Mouse (Mus musculus) hindbrain, postnatal 0 days (tissue): ENCODE measurements around the gene Pla2g2f. TPM values are rescaled to one million over a fixed set of nuclear protein-coding genes. Genes with fewer than 3 reads are reported as not detected.
A peak's percentile ranks its signal among the peaks of the same experiment; 100 is the strongest.

Experiments used
- ATAC-seq: fragments of 200-750 bp; cut with Nextera tagmentation; 2 replicates; pipeline ENCODE4 v1.8.0; 2017; ENCODE audit warnings: mild to moderate bottlenecking, moderate TSS enrichment, moderate library complexity
- DNase-seq: peaks from one replicate; pipeline ENCODE4 v3.0.0-alpha.2; 2015; ENCODE audit warnings: low spot score
- H3K27ac ChIP-seq: fragments of 300-500 bp; sonication (generic); 2 replicates; pipeline ENCODE4 v1.5.1; 2014; ENCODE audit warnings: mild to moderate bottlenecking
- H3K27me3 ChIP-seq: fragments of 300-500 bp; sonication (generic); 2 replicates; pipeline ENCODE4 v1.6.1; 2014; ENCODE audit warnings: low read length, mixed read lengths; ENCODE audit not compliant: insufficient read depth
- H3K36me3 ChIP-seq: fragments of 300-500 bp; sonication (generic); 2 replicates; pipeline ENCODE4 v1.6.1; 2014; ENCODE audit warnings: low read length, mixed read lengths; ENCODE audit not compliant: insufficient read depth
- H3K4me1 ChIP-seq: fragments of 300-500 bp; sonication (generic); 2 replicates; pipeline ENCODE4 v1.6.1; 2014; ENCODE audit warnings: antibody characterized with exemption, low read length, mixed read lengths; ENCODE audit not compliant: insufficient read depth
- H3K4me2 ChIP-seq: fragments of 300-500 bp; sonication (generic); 2 replicates; pipeline ENCODE4 v1.6.1; 2014; ENCODE audit warnings: low read depth, mild to moderate bottlenecking, low read length, moderate library complexity, mixed read lengths
- H3K4me3 ChIP-seq: fragments of 300-500 bp; sonication (generic); 2 replicates; pipeline ENCODE4 v1.5.1; 2014; ENCODE audit warnings: low read length
- H3K9ac ChIP-seq: fragments of 300-500 bp; sonication (generic); replicated peaks from 2 replicates; pipeline ENCODE4 v1.6.1; 2014; ENCODE audit warnings: mild to moderate bottlenecking, low read length, moderate library complexity, mixed read lengths
- H3K9me3 ChIP-seq: fragments of 300-500 bp; sonication (generic); 2 replicates; pipeline ENCODE4 v1.6.1; 2016; ENCODE audit warnings: low read length, mixed read lengths
- CTCF ChIP-seq: IDR thresholded peaks from 2 replicates; pipeline ENCODE4 v1.5.1; 2016; ENCODE audit warnings: antibody characterized with exemption, control low read depth, low read depth
- WGBS: fragments of 180-500 bp; shearing (Covaris S2); extraction: QIAGEN DNeasy Blood & Tissue Kit; methylation state at CpG from one replicate; pipeline ENCODE4 v1.1.7; 2014; 5-methylcytosine and 5-hydroxymethylcytosine counted together
- polyA plus RNA-seq: library from polyadenylated mRNA; unstranded; fragments of >200 nt; fragmentation: Nextera tagmentation; extraction: Ambion mirVana; gene quantifications from 2 replicates; pipeline ENCODE4 v1.2.1, GENCODE M21; 2015
- total RNA-seq: library from RNA; depleted of rRNA; stranded (reverse); fragments of >200 nt; gene quantifications from 2 replicates; pipeline ENCODE4 v1.2.3, GENCODE M21; 2014

Pla2g2f gene
- total and polyA plus RNA-seq, 2 experiments from 2014 or later = 0.11 TPM; not detected in 1

DNA sequence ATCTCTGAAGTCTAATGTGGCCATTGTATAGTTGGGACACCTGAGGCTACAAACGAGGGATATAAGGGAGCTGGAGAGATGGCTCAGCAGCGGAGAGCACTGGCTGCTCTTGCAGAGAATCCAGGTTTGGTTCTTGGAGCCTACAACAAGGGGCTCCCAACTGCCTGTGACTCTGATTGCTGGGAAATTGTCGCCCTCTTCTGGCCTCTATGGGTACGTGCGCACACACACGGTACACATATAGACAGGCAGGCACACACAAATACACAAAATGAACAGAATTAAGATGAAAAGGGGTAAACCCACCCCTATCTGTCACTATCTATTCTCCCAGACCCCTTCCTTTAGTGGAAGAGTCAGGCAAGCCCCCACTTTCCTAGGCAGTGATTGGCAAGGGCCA is 4.8 kb downstream of the Pla2g2f start:
- TF ChIP-seq CTCF = peak; percentile 29
- H3K4me2 ChIP-seq = no peak overlapping the region
- H3K36me3 ChIP-seq = no peaks in the 10 kb centered on the region
- no peak overlapping the region for H3K4me3 ChIP-seq
- ATAC-seq (no peak), DNase-seq (no peak)
- no peaks in the 10 kb centered on the region; the same call in 1 of the 2 replicates for H3K4me1 ChIP-seq
- 95% methylated on average over 6 of the region's 6 CpGs for WGBS
- no peak overlapping the region for H3K9ac ChIP-seq
- no peak overlapping the region for H3K27ac ChIP-seq
- no peaks in the 10 kb centered on the region for H3K27me3 ChIP-seq
- H3K9me3 ChIP-seq = no peaks in the 10 kb centered on the region

DNA sequence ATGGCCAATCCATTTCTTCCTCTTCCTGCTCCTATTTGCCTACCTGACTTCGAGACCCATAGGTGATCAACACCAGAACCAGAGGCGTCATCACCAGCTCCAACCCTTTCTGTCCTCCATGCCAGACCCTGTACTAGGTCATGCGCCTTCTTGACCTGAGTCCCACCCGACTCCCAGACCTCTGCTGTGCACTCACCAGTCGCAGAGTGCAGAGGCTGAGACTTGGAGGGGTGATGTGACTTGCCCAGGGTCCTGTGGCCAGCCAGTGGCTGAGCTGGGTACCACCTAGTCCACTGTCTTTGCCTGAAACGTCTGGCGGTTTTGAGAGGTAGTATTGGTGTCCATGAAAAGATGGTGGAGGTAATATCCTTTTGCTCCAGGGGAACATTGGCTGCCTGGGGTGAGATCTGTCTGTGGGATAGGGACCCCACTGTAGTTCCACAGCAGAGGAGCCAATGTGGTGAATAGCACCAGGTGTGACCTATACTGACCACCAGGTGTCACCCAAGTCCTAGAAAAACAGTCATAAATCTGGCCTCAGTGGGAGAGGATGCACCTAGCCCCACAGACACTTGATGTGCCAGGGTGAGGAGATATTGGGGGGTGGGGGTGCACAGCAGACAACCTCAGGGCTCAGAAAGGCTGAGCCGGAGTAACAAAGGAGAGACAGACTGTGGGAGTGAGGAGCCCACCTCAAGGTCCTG is 8.9 kb downstream of the Pla2g2f start:
- H3K9ac ChIP-seq = no peak overlapping the region
- H3K27ac ChIP-seq = no peak overlapping the region
- no peaks in the 10 kb centered on the region for H3K27me3 ChIP-seq
- no peaks in the 10 kb centered on the region for H3K36me3 ChIP-seq
- H3K4me2 ChIP-seq = no peak overlapping the region
- TF ChIP-seq CTCF = peak; percentile 91
- ATAC-seq (peak; percentile 65), DNase-seq (peak; percentile 83)
- H3K4me1 ChIP-seq = no peaks in the 10 kb centered on the region; the same call in 1 of the 2 replicates
- 54% methylated on average over 8 of the region's 8 CpGs for WGBS
- no peaks in the 10 kb centered on the region for H3K9me3 ChIP-seq
- H3K4me3 ChIP-seq = no peak overlapping the region

DNA sequence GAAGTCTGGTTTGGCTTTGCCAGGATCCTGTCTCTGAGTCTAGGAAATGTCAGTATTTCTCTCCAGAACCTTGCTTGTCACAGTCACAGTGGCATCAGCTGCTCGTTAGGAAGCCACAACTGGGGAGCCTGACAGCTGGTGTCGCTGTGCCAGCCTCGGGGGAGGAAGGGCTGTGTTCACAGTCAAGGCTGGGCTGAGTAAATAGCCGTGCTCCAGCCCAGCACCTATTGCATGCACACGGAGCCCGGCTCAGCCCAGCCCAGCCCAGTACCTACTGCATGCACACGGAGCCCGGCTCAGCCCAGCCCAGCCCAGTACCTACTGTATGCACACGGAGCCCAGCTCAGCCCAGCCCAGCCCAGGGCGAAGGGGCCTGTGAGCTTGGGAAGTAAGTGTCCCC is 9.6 kb downstream of the Pla2g2f start:
- DNase-seq (peak; percentile 44), ATAC-seq (peak; percentile 52)
- Histone ChIP-seq H3K9ac (no peak overlapping the region), H3K9me3 (no peaks in the 10 kb centered on the region), H3K4me3 (no peak overlapping the region), H3K36me3 (no peaks in the 10 kb centered on the region), H3K27me3 (no peaks in the 10 kb centered on the region), H3K27ac (no peak overlapping the region), H3K4me1 (no peaks in the 10 kb centered on the region; the same call in 1 of the 2 replicates), H3K4me2 (no peak overlapping the region)
- WGBS = 46% methylated on average over 10 of the region's 10 CpGs
- no peak for TF ChIP-seq CTCF

DNA sequence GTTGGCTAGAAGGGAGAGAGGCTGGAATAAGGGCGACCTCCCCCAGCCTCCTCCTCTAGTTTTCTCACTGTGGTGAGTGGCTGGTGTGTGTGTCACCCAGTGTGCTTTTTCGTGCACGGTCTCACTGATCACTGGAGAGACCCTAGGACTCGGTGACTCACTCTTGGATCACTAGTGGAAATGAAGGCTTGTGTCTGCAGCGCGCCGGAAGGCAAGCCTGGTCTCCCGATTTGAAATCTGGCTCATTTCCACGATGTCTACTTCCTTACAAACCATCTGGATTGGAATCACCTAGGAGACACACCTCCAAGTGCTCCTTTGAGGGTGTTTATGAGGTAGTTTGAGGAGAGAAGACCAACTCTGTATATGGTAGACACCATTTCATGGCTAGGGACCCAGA is 10.6 kb downstream of the Pla2g2f start:
- Histone ChIP-seq H3K4me3 (no peak overlapping the region), H3K4me2 (no peak overlapping the region), H3K4me1 (no peaks in the 10 kb centered on the region; the same call in 1 of the 2 replicates), H3K9me3 (no peaks in the 10 kb centered on the region), H3K27ac (no peak overlapping the region), H3K36me3 (no peaks in the 10 kb centered on the region), H3K9ac (no peak overlapping the region), H3K27me3 (no peaks in the 10 kb centered on the region)
- no peak for TF ChIP-seq CTCF
- no peak for DNase-seq
- WGBS = 90% methylated on average over 9 of the region's 9 CpGs
- no peak for ATAC-seq

DNA sequence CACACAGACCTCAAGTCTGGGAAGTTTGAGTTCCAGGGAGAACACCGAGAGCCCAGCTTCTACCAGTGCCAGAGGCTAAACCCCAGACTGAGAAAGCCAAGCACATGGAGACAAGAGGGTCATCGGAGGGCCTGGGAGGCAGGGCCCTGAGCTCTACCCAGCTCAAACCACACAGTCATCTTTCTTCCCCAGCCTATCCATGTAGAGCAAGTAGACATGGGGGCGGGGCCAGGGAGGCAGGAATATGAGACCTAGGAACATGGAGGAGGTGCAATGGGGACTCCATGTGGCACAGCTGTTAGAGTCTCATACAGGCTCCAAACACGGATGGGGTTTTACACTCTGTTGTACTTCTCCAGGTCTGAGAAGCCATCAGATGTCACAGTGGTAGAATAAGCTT is 11.5 kb downstream of the Pla2g2f start:
- Histone ChIP-seq H3K27me3 (no peaks in the 10 kb centered on the region), H3K9ac (no peak overlapping the region), H3K4me1 (no peaks in the 10 kb centered on the region; the same call in 1 of the 2 replicates), H3K36me3 (no peaks in the 10 kb centered on the region), H3K4me2 (no peak overlapping the region), H3K27ac (no peak overlapping the region), H3K9me3 (no peaks in the 10 kb centered on the region), H3K4me3 (no peak overlapping the region)
- no peak for DNase-seq
- no peak for TF ChIP-seq CTCF
- WGBS = 68% methylated on average over 4 of the region's 4 CpGs
- no peak for ATAC-seq

DNA sequence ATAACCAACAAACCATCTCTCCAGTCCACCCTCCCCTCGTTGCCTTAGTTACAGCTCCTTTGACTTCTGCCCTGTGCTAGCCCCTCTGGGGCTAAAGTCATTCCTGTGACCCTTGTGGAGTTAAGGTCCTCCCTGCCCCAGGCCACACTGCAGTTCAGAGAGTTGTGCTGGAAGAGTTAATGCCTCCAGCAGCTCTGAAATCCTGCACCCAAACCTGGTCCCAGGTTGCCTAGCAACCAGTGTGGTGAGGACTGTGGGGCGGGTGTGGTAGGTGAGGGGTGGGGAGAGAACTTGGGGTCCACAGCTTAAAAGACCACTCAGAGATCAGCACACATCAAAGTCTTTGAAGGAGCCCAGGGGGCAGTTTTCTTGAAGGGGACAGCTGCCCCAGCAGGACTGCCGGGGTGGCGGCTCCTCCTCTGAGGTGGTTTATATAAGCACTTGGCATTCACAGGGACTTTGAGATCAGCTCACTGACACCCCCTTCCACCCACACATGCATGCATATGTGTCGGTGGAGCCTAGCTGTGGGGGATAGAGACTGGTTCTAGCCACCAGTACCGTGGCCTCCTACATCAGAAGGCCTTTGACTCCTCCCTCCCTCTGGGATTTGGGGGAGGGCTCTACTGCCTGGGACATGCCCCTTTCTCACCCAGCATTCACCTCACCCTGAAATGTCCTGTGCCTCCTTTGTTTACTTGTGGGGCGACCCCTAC is 18.1 kb downstream of the Pla2g2f start:
- H3K9me3 ChIP-seq = no peaks in the 10 kb centered on the region
- ATAC-seq (peak; percentile 27; the same call in 1 of the 2 replicates), DNase-seq (peak; percentile 39)
- TF ChIP-seq CTCF = no peak
- H3K9ac ChIP-seq = no peak overlapping the region
- H3K36me3 ChIP-seq = no peaks in the 10 kb centered on the region
- H3K27me3 ChIP-seq = no peaks in the 10 kb centered on the region
- H3K4me2 ChIP-seq = no peak overlapping the region
- WGBS = 22% methylated on average over 7 of the region's 7 CpGs
- H3K4me1 ChIP-seq = peaks cover 7% of the 10 kb centered on the region; the same call in 1 of the 2 replicates
- no peak overlapping the region for H3K4me3 ChIP-seq
- no peak overlapping the region for H3K27ac ChIP-seq

DNA sequence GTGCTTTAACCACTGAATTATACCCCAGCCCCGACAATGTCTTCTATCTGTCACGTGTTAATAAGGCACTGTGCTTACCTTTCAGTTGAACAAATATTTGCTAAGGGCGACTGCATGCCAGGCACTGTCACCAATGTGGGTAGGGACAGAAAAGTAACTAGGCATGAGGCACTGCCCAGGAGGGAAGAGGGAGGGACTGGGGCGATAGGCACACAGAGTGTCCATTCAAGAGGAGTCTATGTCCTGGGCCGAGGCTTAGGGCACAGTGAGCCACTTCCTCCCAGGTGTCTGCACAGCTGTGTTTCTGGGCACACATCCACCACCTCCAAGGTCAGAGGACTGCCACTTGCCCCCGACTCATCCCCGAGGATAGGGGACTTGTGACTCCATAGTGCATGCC is 20.4 kb downstream of the Pla2g2f start, which contains the start of gene Ubxn10:
TSS of gene Ubxn10 (minus strand) at position 137 of the 400 bp plus-strand sequence.
- no peak for DNase-seq
- H3K27ac ChIP-seq = no peak within 1 kb of the TSS
- no peaks in the 10 kb centered on the region for H3K9me3 ChIP-seq
- peaks cover 7% of the 10 kb centered on the region; the same call in 1 of the 2 replicates for H3K4me1 ChIP-seq
- H3K36me3 ChIP-seq = no peaks in the 10 kb centered on the region
- H3K4me2 ChIP-seq = no peak within 1 kb of the TSS
- no peaks in the 10 kb centered on the region for H3K27me3 ChIP-seq
- no peak within 1 kb of the TSS for H3K9ac ChIP-seq
- no peak within 1 kb of the TSS for H3K4me3 ChIP-seq
- no peak for TF ChIP-seq CTCF
- no peak for ATAC-seq
- WGBS = 64% methylated on average over 7 of the region's 7 CpGs
